Comparison of ENCODE assay signal across 12 mouse cellular contexts in genomic region chr11:98910415-98910814, GRCm38 (mm10). TPM values are rescaled to one million over a fixed set of nuclear protein-coding genes. Genes with fewer than 3 reads are reported as not detected.
DNase-seq lines count a peak whose midpoint lies in the region; ATAC-seq and TF ChIP-seq lines count a peak whose summit lies in the region.
"Had no signal": no experiment of that assay in that cellular context is flagged by ENCODE, and none has a peak within 500 bp of the region (broad histone marks: within the 10 kb centered on the region; RNA-seq: fewer than 3 reads in every experiment).

No protein-coding gene starts in this region.

- H3K4me2 ChIP-seq in lung, embryonic 14.5 days = peak overlapping the region; percentile 95; the same call in 1 of the 2 replicates
- peak overlapping the region; percentile 89; the same call in 1 of the 2 replicates for H3K4me2 ChIP-seq in heart, embryonic 16.5 days (ENCODE audit: low read depth, low read length)
- H3K4me2 ChIP-seq in liver, postnatal 0 days (ENCODE audit: low read depth, low read length) = peak overlapping the region; percentile 92

- no peaks in the 10 kb centered on the region for H3K9me3 ChIP-seq in lung, embryonic 14.5 days (ENCODE audit: low read depth, low read length)
- H3K9me3 ChIP-seq in heart, embryonic 16.5 days (replicated peaks; ENCODE audit: control insufficient read depth, low read length) = no peaks in the 10 kb centered on the region
- no peaks in the 10 kb centered on the region for H3K9me3 ChIP-seq in liver, postnatal 0 days (ENCODE audit: low read length)
- H3K9me3 ChIP-seq: embryonic facial prominence, embryonic 15.5 days; forebrain, embryonic 12.5 days had no signal

- H3K4me1 ChIP-seq in lung, embryonic 14.5 days (ENCODE audit: insufficient read depth) = peaks cover 17% of the 10 kb centered on the region; the same call in 1 of the 2 replicates
- peaks cover 24% of the 10 kb centered on the region for H3K4me1 ChIP-seq in heart, embryonic 16.5 days (ENCODE audit: control insufficient read depth, insufficient read depth, low read length)
- H3K4me1 ChIP-seq in liver, postnatal 0 days (ENCODE audit: insufficient read depth) = peaks cover 29% of the 10 kb centered on the region

- TF ChIP-seq CTCF in lung, embryonic 14.5 days (IDR thresholded peaks at IDR 0.05; ENCODE audit: low read depth) = no peak
- TF ChIP-seq CTCF in liver, postnatal 0 days (IDR thresholded peaks at IDR 0.05; ENCODE audit: low read depth) = no peak

- H3K27me3 ChIP-seq in lung, embryonic 14.5 days (ENCODE audit: insufficient read depth, low read length) = no peaks in the 10 kb centered on the region
- no peaks in the 10 kb centered on the region for H3K27me3 ChIP-seq in heart, embryonic 16.5 days (ENCODE audit: control insufficient read depth, insufficient read depth, low read length)
- no peaks in the 10 kb centered on the region for H3K27me3 ChIP-seq in liver, postnatal 0 days (ENCODE audit: insufficient read depth, low read length)
- H3K27me3 ChIP-seq: embryonic facial prominence, embryonic 15.5 days; forebrain, embryonic 12.5 days; Patski had no signal

- WGBS in lung, embryonic 14.5 days = 55% methylated on average over 11 of the region's 11 CpGs
- WGBS in heart, embryonic 16.5 days = 63% methylated on average over 11 of the region's 11 CpGs
- 92% methylated on average over 11 of the region's 11 CpGs for WGBS in liver, postnatal 0 days (ENCODE audit: insufficient replicate concordance)

- no peak for ATAC-seq in lung, embryonic 14.5 days (ENCODE audit: insufficient read depth)
- no peak for ATAC-seq in heart, embryonic 16.5 days (replicated peaks; ENCODE audit: extremely low read depth, insufficient read depth, low FRiP score)
- no peak for ATAC-seq in liver, postnatal 0 days
- ATAC-seq: Patski had no signal

- H3K27ac ChIP-seq in lung, embryonic 14.5 days (ENCODE audit: low read depth) = no peak overlapping the region
- H3K27ac ChIP-seq in heart, embryonic 16.5 days (ENCODE audit: low read length) = no peak overlapping the region
- no peak overlapping the region for H3K27ac ChIP-seq in liver, postnatal 0 days (ENCODE audit: low read depth)
- H3K27ac ChIP-seq: embryonic facial prominence, embryonic 15.5 days; forebrain, embryonic 12.5 days had no signal

- H3K4me3 ChIP-seq in lung, embryonic 14.5 days (ENCODE audit: low read depth, low read length) = 0 out of 2 replicates have a peak overlapping the region, but pooled peaks have one; percentile 64
- no peak overlapping the region for H3K4me3 ChIP-seq in heart, embryonic 16.5 days (ENCODE audit: low read length)
- H3K4me3 ChIP-seq in liver, postnatal 0 days (ENCODE audit: low read depth, low read length) = peak overlapping the region; percentile 68
- H3K4me3 ChIP-seq: embryonic facial prominence, embryonic 15.5 days; forebrain, embryonic 12.5 days had no signal

- H3K36me3 ChIP-seq in lung, embryonic 14.5 days (ENCODE audit: insufficient read depth) = peaks cover 65% of the 10 kb centered on the region
- peaks cover 10% of the 10 kb centered on the region; the same call in 1 of the 2 replicates for H3K36me3 ChIP-seq in heart, embryonic 16.5 days (ENCODE audit: control insufficient read depth, insufficient read depth)
- H3K36me3 ChIP-seq in liver, postnatal 0 days (replicated peaks; ENCODE audit: insufficient read depth, low read length) = peaks cover 37% of the 10 kb centered on the region

- H3K9ac ChIP-seq in lung, embryonic 14.5 days = no peak overlapping the region; the same call in 1 of the 2 replicates
- H3K9ac ChIP-seq in heart, embryonic 16.5 days (ENCODE audit: low read length) = no peak overlapping the region
- H3K9ac ChIP-seq in liver, postnatal 0 days (replicated peaks) = no peak overlapping the region
- H3K9ac ChIP-seq: embryonic facial prominence, embryonic 15.5 days; forebrain, embryonic 12.5 days had no signal

- DNase-seq in gastrocnemius, postnatal 10 days = peak; percentile 39
- no peak for DNase-seq in gastrocnemius, postnatal 25 days
- no peak for DNase-seq in lung, embryonic 14.5 days
- no peak for DNase-seq in lung, postnatal 36 days
- DNase-seq in liver, postnatal 0 days = no peak
- no peak for DNase-seq in spleen, adult 12 weeks (ENCODE audit: low spot score)
- DNase-seq in cerebellum, adult 9-11 months = no peak
- DNase-seq: layer of hippocampus, adult 9-11 months had no signal

- TF ChIP-seq EP300 in liver, postnatal 0 days (IDR thresholded peaks at IDR 0.05; ENCODE audit: low read depth) = no peak

RNA-seq across cellular contexts. Expression of gene Cdc6, which starts 2.8 kb away (rescaled TPM):
- total RNA-seq in gastrocnemius, postnatal 10 days (2021) = 1 to 10 TPM; 2.3 to 3.5 TPM
- under 1 TPM; 0.13 to 0.56 TPM for total RNA-seq in gastrocnemius, postnatal 25 days (2021)
- polyA plus RNA-seq in lung, embryonic 14.5 days (2014; fragmentation: Nextera tagmentation; extraction: Ambion mirVana) = 47.0 and 48.1 TPM in 2 replicates
- polyA plus RNA-seq in heart, embryonic 16.5 days (2015; fragmentation: Nextera tagmentation; extraction: Ambion mirVana) = 18.6 and 23.0 TPM in 2 replicates
- polyA plus RNA-seq in liver, postnatal 0 days (2015; fragmentation: Nextera tagmentation; extraction: Ambion mirVana) = 19.1 and 22.3 TPM in 2 replicates

RNA-seq across cellular contexts. Expression of gene Rara, which starts 17.2 kb away (rescaled TPM):
- 10 to 100 TPM; 22.6 to 31.5 TPM for total RNA-seq in gastrocnemius, postnatal 10 days (2021)
- 10 to 100 TPM in 1 of 2 experiments, 1 to 10 TPM in 1; 9.4 to 12.8 TPM for total RNA-seq in gastrocnemius, postnatal 25 days (2021)
- polyA plus RNA-seq in lung, embryonic 14.5 days (2014; fragmentation: Nextera tagmentation; extraction: Ambion mirVana) = 43.2 and 45.3 TPM in 2 replicates
- 28.2 and 28.6 TPM in 2 replicates for polyA plus RNA-seq in heart, embryonic 16.5 days (2015; fragmentation: Nextera tagmentation; extraction: Ambion mirVana)
- polyA plus RNA-seq in liver, postnatal 0 days (2015; fragmentation: Nextera tagmentation; extraction: Ambion mirVana) = 5.4 and 5.6 TPM in 2 replicates

RNA-seq across cellular contexts. Expression of gene Wipf2, which starts 47.0 kb away (rescaled TPM):
- 1 to 10 TPM; 6.3 to 9.0 TPM for total RNA-seq in gastrocnemius, postnatal 10 days (2021)
- total RNA-seq in gastrocnemius, postnatal 25 days (2021) = 1 to 10 TPM; 4.1 to 4.9 TPM
- polyA plus RNA-seq in lung, embryonic 14.5 days (2014; fragmentation: Nextera tagmentation; extraction: Ambion mirVana) = 4.7 and 5.7 TPM in 2 replicates
- polyA plus RNA-seq in heart, embryonic 16.5 days (2015; fragmentation: Nextera tagmentation; extraction: Ambion mirVana) = 3.1 and 3.4 TPM in 2 replicates
- polyA plus RNA-seq in liver, postnatal 0 days (2015; fragmentation: Nextera tagmentation; extraction: Ambion mirVana) = 1.2 TPM in 2 replicates
